Mouse (Mus musculus): Measurements from ENCODE around the gene Ect2. TPM values are rescaled to one million over a fixed set of nuclear protein-coding genes. Genes with fewer than 3 reads are reported as not detected.

Gene Ect2
- polyA plus RNA-seq, 1 experiment: not detected

- WGBS: 56% methylated on average over 2 of the region's 2 CpGs
Measured at GRCm38 (mm10) chr3:27162410-27162804, 8.7 kb upstream of the Ect2 start.

GRCm38 (mm10) chr3:27161645-27162409, 8.1 kb upstream of the Ect2 start:
- WGBS: 89% methylated on average over 6 of the region's 6 CpGs
- Histone ChIP-seq H3K4me1 (ENCODE audit: control insufficient read depth, insufficient read depth, low read length) (no peaks in the 10 kb centered on the region), H3K27ac (ENCODE audit: insufficient read depth, low read depth, low read length) (no peak overlapping the region), H3K4me3 (ENCODE audit: insufficient read depth, low read depth, low read length) (no peak overlapping the region)
- TF ChIP-seq CTCF (IDR thresholded peaks at IDR 0.05; ENCODE audit: insufficient read depth, low read depth, low read length) (no peak), POLR2A (IDR thresholded peaks at IDR 0.05; ENCODE audit: insufficient read depth, low read depth, low read length) (no peak)

More at GRCm38 (mm10) chr3:27162410-27162804, 8.7 kb upstream of the Ect2 start:
- H3K4me3 ChIP-seq (ENCODE audit: insufficient read depth, low read depth, low read length): no peak overlapping the region
- H3K4me1 ChIP-seq (ENCODE audit: control insufficient read depth, insufficient read depth, low read length): no peaks in the 10 kb centered on the region
- no peak for TF ChIP-seq POLR2A (IDR thresholded peaks at IDR 0.05; ENCODE audit: insufficient read depth, low read depth, low read length)
- no peak for TF ChIP-seq CTCF (IDR thresholded peaks at IDR 0.05; ENCODE audit: insufficient read depth, low read depth, low read length)
- no peak overlapping the region for H3K27ac ChIP-seq (ENCODE audit: insufficient read depth, low read depth, low read length)

GRCm38 (mm10) chr3:27158910-27159309, 5.2 kb upstream of the Ect2 start:
- Histone ChIP-seq H3K4me1 (ENCODE audit: control insufficient read depth, insufficient read depth, low read length) (no peaks in the 10 kb centered on the region), H3K4me3 (ENCODE audit: insufficient read depth, low read depth, low read length) (no peak overlapping the region), H3K27ac (ENCODE audit: insufficient read depth, low read depth, low read length) (no peak overlapping the region)
- no peak for TF ChIP-seq POLR2A (IDR thresholded peaks at IDR 0.05; ENCODE audit: insufficient read depth, low read depth, low read length)
- 58% methylated on average over 4 of the region's 4 CpGs for WGBS

GRCm38 (mm10) chr3:27156594-27156949, 2.9 kb upstream of the Ect2 start:
- no peak overlapping the region for H3K4me3 ChIP-seq (ENCODE audit: insufficient read depth, low read depth, low read length)
- no peaks in the 10 kb centered on the region for H3K4me1 ChIP-seq (ENCODE audit: control insufficient read depth, insufficient read depth, low read length)
- WGBS: 75% methylated on average over 3 of the region's 3 CpGs
- H3K27ac ChIP-seq (ENCODE audit: insufficient read depth, low read depth, low read length): no peak overlapping the region
- TF ChIP-seq POLR2A (IDR thresholded peaks at IDR 0.05; ENCODE audit: insufficient read depth, low read depth, low read length) (no peak), CTCF (IDR thresholded peaks at IDR 0.05; ENCODE audit: insufficient read depth, low read depth, low read length) (no peak)

- Histone ChIP-seq H3K27ac (ENCODE audit: insufficient read depth, low read depth, low read length) (no peak overlapping the region), H3K4me3 (ENCODE audit: insufficient read depth, low read depth, low read length) (no peak overlapping the region), H3K4me1 (ENCODE audit: control insufficient read depth, insufficient read depth, low read length) (no peaks in the 10 kb centered on the region)
- 75% methylated on average over 9 of the region's 9 CpGs for WGBS
- no peak for TF ChIP-seq POLR2A (IDR thresholded peaks at IDR 0.05; ENCODE audit: insufficient read depth, low read depth, low read length)
- TF ChIP-seq CTCF (IDR thresholded peaks at IDR 0.05; ENCODE audit: insufficient read depth, low read depth, low read length): no peak
Measured at GRCm38 (mm10) chr3:27155856-27156593, 2.3 kb upstream of the Ect2 start.

- H3K4me3 ChIP-seq (ENCODE audit: insufficient read depth, low read depth, low read length): no peak overlapping the region
- 43% methylated on average over 6 of the region's 6 CpGs for WGBS
- no peak for TF ChIP-seq CTCF (IDR thresholded peaks at IDR 0.05; ENCODE audit: insufficient read depth, low read depth, low read length)
- TF ChIP-seq POLR2A (IDR thresholded peaks at IDR 0.05; ENCODE audit: insufficient read depth, low read depth, low read length): no peak
- no peak overlapping the region for H3K27ac ChIP-seq (ENCODE audit: insufficient read depth, low read depth, low read length)
- no peaks in the 10 kb centered on the region for H3K4me1 ChIP-seq (ENCODE audit: control insufficient read depth, insufficient read depth, low read length)
Measured at GRCm38 (mm10) chr3:27155051-27155855, 1.6 kb upstream of the Ect2 start.

- TF ChIP-seq CTCF (IDR thresholded peaks at IDR 0.05; ENCODE audit: insufficient read depth, low read depth, low read length) (no peak), POLR2A (IDR thresholded peaks at IDR 0.05; ENCODE audit: insufficient read depth, low read depth, low read length) (no peak)
Measured at GRCm38 (mm10) chr3:27154280-27154679, 602 bp upstream of the Ect2 start.

GRCm38 (mm10) chr3:27153191-27153671, 447 bp downstream of the Ect2 start:
- H3K4me1 ChIP-seq (ENCODE audit: control insufficient read depth, insufficient read depth, low read length): no peaks in the 10 kb centered on the region
- WGBS: under 1% methylated on average over 30 of the region's 31 CpGs
- no peak overlapping the region for H3K27ac ChIP-seq (ENCODE audit: insufficient read depth, low read depth, low read length)
- TF ChIP-seq CTCF (IDR thresholded peaks at IDR 0.05; ENCODE audit: insufficient read depth, low read depth, low read length) (no peak), POLR2A (IDR thresholded peaks at IDR 0.05; ENCODE audit: insufficient read depth, low read depth, low read length) (no peak)
- H3K4me3 ChIP-seq (ENCODE audit: insufficient read depth, low read depth, low read length): peak overlapping the region; percentile 65

More at GRCm38 (mm10) chr3:27154280-27154679, 602 bp upstream of the Ect2 start:
- Histone ChIP-seq H3K4me1 (ENCODE audit: control insufficient read depth, insufficient read depth, low read length) (no peaks in the 10 kb centered on the region), H3K4me3 (ENCODE audit: insufficient read depth, low read depth, low read length) (no peak overlapping the region), H3K27ac (ENCODE audit: insufficient read depth, low read depth, low read length) (no peak overlapping the region)
- 61% methylated on average over 2 of the region's 2 CpGs for WGBS

Data from olfactory bulb, adult 2 months (tissue).